Mouse (Mus musculus): Measurements from ENCODE around the gene Upf1. TPM values are rescaled to one million over a fixed set of nuclear protein-coding genes. Genes with fewer than 3 reads are reported as not detected.

Gene Upf1
- total and polyA plus RNA-seq, 3 experiments = 23.4 to 43.9 (median 42.6) TPM

DNA sequence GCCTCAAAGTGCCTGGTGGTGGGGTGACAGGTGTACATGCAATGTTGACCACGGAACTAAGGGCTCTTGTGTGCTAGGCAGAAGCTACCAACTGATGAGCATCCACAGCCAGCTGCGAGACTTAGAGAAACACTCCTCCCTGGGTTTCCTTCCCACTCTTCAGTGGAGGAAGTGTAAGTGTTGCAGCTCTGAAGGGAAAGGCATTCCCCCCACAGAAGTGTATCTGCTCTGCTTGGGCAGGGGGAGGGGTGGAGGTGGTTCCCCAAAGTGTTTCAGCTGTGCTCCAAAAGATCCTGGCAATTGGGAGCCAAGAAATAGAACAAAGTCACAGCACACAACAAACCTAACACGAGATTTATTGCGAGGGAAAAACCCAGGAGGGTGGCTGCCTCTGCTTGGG, 926 bp upstream of the Upf1 start:
- H3K9ac ChIP-seq (ENCODE audit: low read depth, low read length) = no peak overlapping the region

DNA sequence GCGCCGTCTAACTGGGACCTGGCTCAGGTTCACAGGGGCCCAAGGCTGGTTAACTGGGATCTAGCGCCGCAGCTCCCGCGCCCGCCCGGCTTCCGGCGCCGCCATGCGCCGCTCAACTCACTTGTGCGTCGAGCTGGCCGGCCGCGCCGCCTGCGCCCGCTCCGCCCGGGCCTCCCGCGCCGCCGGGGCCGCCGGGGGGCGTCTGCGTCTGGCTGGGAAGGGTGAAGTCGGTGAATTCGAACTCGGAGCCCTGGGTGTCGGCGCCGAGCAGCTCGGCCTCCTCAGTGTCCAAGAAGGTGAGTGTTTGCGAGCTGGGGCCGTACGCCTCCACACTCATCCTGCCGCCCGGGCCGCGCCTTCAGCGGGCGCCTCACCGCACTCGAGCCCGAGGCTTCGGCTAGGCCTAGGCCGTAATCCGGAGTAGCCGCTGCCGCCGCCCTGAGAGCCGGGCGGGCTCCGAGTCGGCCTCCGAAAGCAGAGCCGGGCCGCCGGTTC, 374 bp downstream of the Upf1 start:
- Histone ChIP-seq H3K36me3 (ENCODE audit: control insufficient read depth, insufficient read depth, low read length) (peaks cover 3% of the 10 kb centered on the region), H3K4me1 (ENCODE audit: control insufficient read depth, insufficient read depth, low read length) (peaks cover 30% of the 10 kb centered on the region), H3K27me3 (ENCODE audit: control insufficient read depth, insufficient read depth, low read length) (no peaks in the 10 kb centered on the region), H3K4me3 (peak overlapping the region; percentile 86), H3K27ac (peak overlapping the region; percentile 88), H3K9ac (ENCODE audit: low read depth, low read length) (peak overlapping the region; percentile 90), H3K79me2 (replicated peaks; ENCODE audit: control insufficient read depth, insufficient read depth, low read length) (peaks cover 12% of the 10 kb centered on the region)
- DNase-seq = no peak
- TF ChIP-seq POLR2A (IDR thresholded peaks at IDR 0.05; ENCODE audit: insufficient read depth, low read depth, low read length) (no peak), EP300 (IDR thresholded peaks at IDR 0.05; ENCODE audit: insufficient read depth, low read depth, low read length) (no peak), CTCF (IDR thresholded peaks at IDR 0.05) (no peak)
- intact Hi-C loops (cut with DNase I) = loop anchor here (1.0 kb wide), 1 partner anchor 50 kb away; the partner anchor contains the start of genes Cope and Ddx49
- WGBS = 1% methylated on average over 63 of the region's 64 CpGs

More for the DNA sequence above, 926 bp upstream of the Upf1 start:
- no peak for TF ChIP-seq POLR2A (IDR thresholded peaks at IDR 0.05; ENCODE audit: insufficient read depth, low read depth, low read length)
- no peak for TF ChIP-seq CTCF (IDR thresholded peaks at IDR 0.05)
- TF ChIP-seq EP300 (IDR thresholded peaks at IDR 0.05; ENCODE audit: insufficient read depth, low read depth, low read length) = no peak
- 45% methylated on average over 4 of the region's 4 CpGs for WGBS
- no peaks in the 10 kb centered on the region for H3K27me3 ChIP-seq (ENCODE audit: control insufficient read depth, insufficient read depth, low read length)
- H3K79me2 ChIP-seq (replicated peaks; ENCODE audit: control insufficient read depth, insufficient read depth, low read length) = peaks cover 6% of the 10 kb centered on the region
- no peak for DNase-seq
- H3K4me1 ChIP-seq (ENCODE audit: control insufficient read depth, insufficient read depth, low read length) = peaks cover 23% of the 10 kb centered on the region
- no peak overlapping the region; the same call in 1 of the 2 replicates for H3K27ac ChIP-seq
- intact Hi-C loops (cut with DNase I) = no loop called here
- H3K36me3 ChIP-seq (ENCODE audit: control insufficient read depth, insufficient read depth, low read length) = peaks cover 3% of the 10 kb centered on the region
- H3K4me3 ChIP-seq = peak overlapping the region; percentile 64; the same call in 1 of the 2 replicates

DNA sequence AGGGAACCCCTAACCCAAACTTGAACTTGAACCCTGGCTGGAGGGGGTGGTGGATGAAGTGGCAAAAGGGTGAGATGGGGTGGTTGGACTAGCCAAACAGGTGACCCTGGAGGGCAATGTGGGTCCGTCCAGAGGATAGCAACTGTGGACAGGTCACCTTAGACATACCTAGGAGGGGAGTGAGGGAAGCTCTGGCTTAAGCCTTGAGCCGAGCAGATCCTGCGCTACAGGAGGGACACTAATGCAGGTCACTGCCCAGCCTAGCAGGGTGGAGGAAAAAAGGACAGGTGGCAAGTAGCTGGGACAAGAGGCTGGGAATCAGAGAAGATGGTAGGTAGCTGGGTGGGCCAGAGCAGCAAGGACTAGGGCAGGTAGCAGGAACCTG, 1.1 kb downstream of the Upf1 start:
- Histone ChIP-seq H3K4me1 (ENCODE audit: control insufficient read depth, insufficient read depth, low read length) (peaks cover 34% of the 10 kb centered on the region), H3K9ac (ENCODE audit: low read depth, low read length) (peak overlapping the region; percentile 90), H3K4me3 (peak overlapping the region; percentile 86), H3K36me3 (ENCODE audit: control insufficient read depth, insufficient read depth, low read length) (peaks cover 3% of the 10 kb centered on the region), H3K27me3 (ENCODE audit: control insufficient read depth, insufficient read depth, low read length) (no peaks in the 10 kb centered on the region), H3K79me2 (replicated peaks; ENCODE audit: control insufficient read depth, insufficient read depth, low read length) (peaks cover 13% of the 10 kb centered on the region), H3K27ac (peak overlapping the region; percentile 88; the same call in 1 of the 2 replicates)
- 10% methylated on average over 3 of the region's 3 CpGs for whole genome bisulfite sequencing
- intact Hi-C loops (cut with DNase I) = no loop called here
- no peak for TF ChIP-seq CTCF (IDR thresholded peaks at IDR 0.05)
- no peak for DNase-seq

DNA sequence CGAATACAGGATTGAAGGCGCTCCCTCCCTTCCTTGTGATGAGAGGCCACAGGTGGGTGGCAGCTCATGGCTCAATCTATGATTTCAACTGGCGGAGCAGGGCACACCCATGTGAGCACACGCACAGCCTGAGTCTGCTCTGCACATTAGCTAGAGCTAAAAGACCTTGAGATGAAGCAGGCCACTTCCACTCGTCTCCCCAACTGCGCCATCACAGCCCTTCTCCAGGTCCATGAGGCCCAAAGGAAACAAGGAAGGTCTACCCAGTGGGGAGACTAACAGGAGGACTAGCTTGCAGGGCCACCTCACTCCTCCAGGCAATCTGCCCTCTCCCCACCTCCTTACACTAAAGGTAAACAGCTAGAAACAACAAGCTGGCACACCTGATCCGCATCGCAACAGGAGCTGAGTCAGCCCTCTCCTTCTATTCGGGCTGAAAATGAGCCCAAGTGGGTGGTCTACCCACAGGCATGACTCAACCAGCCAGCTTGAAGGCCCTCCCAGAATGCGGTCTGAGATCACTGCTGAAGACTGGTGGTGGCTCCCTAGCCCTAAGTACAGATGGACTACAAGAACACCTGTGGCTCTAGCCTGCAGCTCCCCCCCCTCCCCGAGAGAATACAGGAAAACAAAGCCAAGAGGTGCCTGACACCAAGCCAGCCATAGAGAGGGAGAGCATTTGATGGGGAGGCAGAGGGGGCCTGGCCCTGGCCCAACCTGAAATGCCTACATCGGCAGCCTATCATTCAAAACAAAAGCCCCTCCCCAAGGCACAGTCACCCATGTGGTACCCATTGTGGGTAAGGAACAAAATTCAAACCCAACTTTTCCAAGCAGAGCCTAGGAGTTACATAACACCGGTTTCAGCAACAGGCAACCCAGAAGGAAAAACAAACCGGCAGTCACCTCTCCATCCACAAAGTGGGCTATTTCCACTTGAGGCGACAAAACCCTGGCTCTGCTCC, 1.8 kb downstream of the Upf1 start:
- 38% methylated on average over 15 of the region's 15 CpGs for WGBS
- Histone ChIP-seq H3K79me2 (replicated peaks; ENCODE audit: control insufficient read depth, insufficient read depth, low read length) (peaks cover 13% of the 10 kb centered on the region), H3K27ac (no peak overlapping the region; the same call in 1 of the 2 replicates)

DNA sequence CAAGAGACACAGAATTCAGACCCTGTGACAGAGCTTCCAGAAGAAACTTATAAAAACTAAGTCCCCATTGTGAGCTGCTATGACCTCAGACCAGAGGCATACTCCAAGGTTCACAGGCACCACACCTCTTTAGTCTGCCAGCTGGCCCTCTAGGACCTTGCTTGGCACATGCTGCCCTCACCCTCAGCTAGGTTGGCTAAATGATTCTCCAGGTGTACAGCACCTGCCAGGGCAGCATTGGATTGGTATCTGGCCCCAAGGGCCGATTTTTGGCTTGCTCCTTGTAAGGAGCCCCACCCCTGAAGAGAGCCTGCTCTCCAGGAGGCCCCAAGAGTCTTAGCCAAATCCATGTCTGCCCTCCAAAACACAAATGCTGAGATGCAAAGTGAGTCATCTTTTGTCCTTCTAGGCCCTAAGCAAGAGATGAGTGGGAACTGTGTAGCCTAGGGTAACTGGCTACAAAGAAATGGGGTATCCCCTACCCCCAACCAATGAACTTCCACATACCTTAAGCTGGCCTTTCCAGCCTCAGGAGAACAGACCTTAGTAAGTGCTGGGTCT, 5.1 kb downstream of the Upf1 start:
- TF ChIP-seq EP300 (IDR thresholded peaks at IDR 0.05; ENCODE audit: insufficient read depth, low read depth, low read length) (no peak), POLR2A (IDR thresholded peaks at IDR 0.05; ENCODE audit: insufficient read depth, low read depth, low read length) (no peak), CTCF (IDR thresholded peaks at IDR 0.05) (no peak)
- Histone ChIP-seq H3K27ac (no peak overlapping the region; the same call in 1 of the 2 replicates), H3K27me3 (ENCODE audit: control insufficient read depth, insufficient read depth, low read length) (no peaks in the 10 kb centered on the region), H3K4me1 (ENCODE audit: control insufficient read depth, insufficient read depth, low read length) (peaks cover 30% of the 10 kb centered on the region), H3K79me2 (replicated peaks; ENCODE audit: control insufficient read depth, insufficient read depth, low read length) (peaks cover 19% of the 10 kb centered on the region), H3K36me3 (ENCODE audit: control insufficient read depth, insufficient read depth, low read length) (peaks cover 3% of the 10 kb centered on the region), H3K4me3 (no peak overlapping the region), H3K9ac (ENCODE audit: low read depth, low read length) (no peak overlapping the region)
- no peak for DNase-seq
- intact Hi-C loops (cut with DNase I) = no loop called here
- WGBS = 58% methylated on average over 1 of the region's 1 CpGs

More for the DNA sequence above, 1.8 kb downstream of the Upf1 start:
- intact Hi-C loops (cut with DNase I) = no loop called here
- Histone ChIP-seq H3K27me3 (ENCODE audit: control insufficient read depth, insufficient read depth, low read length) (no peaks in the 10 kb centered on the region), H3K36me3 (ENCODE audit: control insufficient read depth, insufficient read depth, low read length) (peaks cover 3% of the 10 kb centered on the region), H3K9ac (ENCODE audit: low read depth, low read length) (peak overlapping the region; percentile 90), H3K4me3 (peak overlapping the region; percentile 86), H3K4me1 (ENCODE audit: control insufficient read depth, insufficient read depth, low read length) (peaks cover 34% of the 10 kb centered on the region)
- TF ChIP-seq EP300 (IDR thresholded peaks at IDR 0.05; ENCODE audit: insufficient read depth, low read depth, low read length) (no peak), POLR2A (IDR thresholded peaks at IDR 0.05; ENCODE audit: insufficient read depth, low read depth, low read length) (no peak), CTCF (IDR thresholded peaks at IDR 0.05) (no peak)
- DNase-seq = no peak

Measured in heart, adult 2 months (tissue).